Mouse (Mus musculus): ENCODE measurements around the gene Ddx25.

Gene Ddx25

GRCm38 (mm10) chr9:35558257-35559008 lies at the start of gene Ddx25, which contains the start of gene Pus3:
Gene Ddx25 (minus strand): TSS chr9:35558528.
Gene Pus3 (plus strand): TSS chr9:35558595.
- DNase-seq (ENCODE audit: low spot score), result no peak

- DNase-seq (ENCODE audit: low spot score), result no peak
Measured at GRCm38 (mm10) chr9:35607647-35608405, 49.5 kb upstream of the Ddx25 start.

- peak; percentile 63 for DNase-seq (ENCODE audit: low spot score)
Measured at GRCm38 (mm10) chr9:35592903-35593302, 34.6 kb upstream of the Ddx25 start.

GRCm38 (mm10) chr9:35587674-35588073 lies 29.3 kb upstream of the Ddx25 start:
- DNase-seq (ENCODE audit: low spot score), result no peak

- no peak for DNase-seq (ENCODE audit: low spot score)
Measured at GRCm38 (mm10) chr9:35574416-35574815, 16.1 kb upstream of the Ddx25 start.

GRCm38 (mm10) chr9:35570663-35571062 lies 12.3 kb upstream of the Ddx25 start:
- no peak for DNase-seq (ENCODE audit: low spot score)

- peak; percentile 97 for DNase-seq (ENCODE audit: low spot score)
Measured at GRCm38 (mm10) chr9:35569571-35570534, 11.5 kb upstream of the Ddx25 start, which contains the start of the genes Pate2 and Hyls1. Gene Pate2 (plus strand): TSS chr9:35570284. Gene Hyls1 (minus strand): TSS chr9:35570398.

GRCm38 (mm10) chr9:35567995-35568394 lies 9.7 kb upstream of the Ddx25 start:
- DNase-seq (ENCODE audit: low spot score), result no peak

GRCm38 (mm10) chr9:35564536-35565240 lies 6.4 kb upstream of the Ddx25 start:
- no peak for DNase-seq (ENCODE audit: low spot score)

GRCm38 (mm10) chr9:35561583-35561982 lies 3.3 kb upstream of the Ddx25 start:
- no peak for DNase-seq (ENCODE audit: low spot score)

- no peak for DNase-seq (ENCODE audit: low spot score)
Measured at GRCm38 (mm10) chr9:35561076-35561475, 2.7 kb upstream of the Ddx25 start.

GRCm38 (mm10) chr9:35559009-35559890 lies 922 bp upstream of the Ddx25 start:
- DNase-seq (ENCODE audit: low spot score), result peak; percentile 84

- DNase-seq (ENCODE audit: low spot score), result no peak
Measured at GRCm38 (mm10) chr9:35556494-35557102, 1.7 kb downstream of the Ddx25 start.

- DNase-seq (ENCODE audit: low spot score), result no peak
Measured at GRCm38 (mm10) chr9:35548455-35548854, 9.9 kb downstream of the Ddx25 start.

GRCm38 (mm10) chr9:35546745-35547144 lies 11.6 kb downstream of the Ddx25 start:
- DNase-seq (ENCODE audit: low spot score), result no peak

GRCm38 (mm10) chr9:35545704-35546103 lies 12.6 kb downstream of the Ddx25 start:
- no peak for DNase-seq (ENCODE audit: low spot score)

GRCm38 (mm10) chr9:35544666-35545065 lies 13.7 kb downstream of the Ddx25 start:
- peak; percentile 62 for DNase-seq (ENCODE audit: low spot score)

GRCm38 (mm10) chr9:35543099-35543860 lies 15.0 kb downstream of the Ddx25 start:
- no peak for DNase-seq (ENCODE audit: low spot score)

- no peak for DNase-seq (ENCODE audit: low spot score)
Measured at GRCm38 (mm10) chr9:35541941-35542340, 16.4 kb downstream of the Ddx25 start.

All from adipocyte (in vitro differentiated cells).